Mouse (Mus musculus): ENCODE results near the gene Acp1. TPM values are rescaled to one million over a fixed set of nuclear protein-coding genes. Genes with fewer than 3 reads are reported as not detected.

The Acp1 gene
- polyA plus RNA-seq, 1 experiment, result 7.0 TPM

DNA sequence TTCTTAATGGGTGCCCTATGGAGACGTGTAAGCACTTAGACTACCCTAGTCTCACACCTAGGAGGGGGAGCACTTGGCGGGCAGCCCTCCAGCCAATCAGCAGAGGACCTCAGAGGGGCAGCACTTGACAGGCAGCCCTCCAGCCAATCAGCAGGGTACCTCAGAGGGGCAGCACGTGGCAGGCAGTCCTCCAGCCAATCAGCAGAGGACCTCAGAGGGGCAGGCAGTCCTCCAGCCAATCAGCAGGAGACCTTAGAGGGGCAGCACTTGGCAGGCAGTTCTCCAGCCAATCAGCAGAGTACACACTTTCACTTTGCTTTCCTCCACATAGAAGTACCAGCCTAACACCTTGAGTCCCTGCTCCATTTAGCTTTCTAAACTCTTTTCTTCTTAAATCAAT, 11.0 kb upstream of the Acp1 start:
- TF ChIP-seq CTCF (IDR thresholded peaks at IDR 0.05; ENCODE audit: extremely low read depth, insufficient read depth, insufficient read length, insufficient replicate concordance), result no peak
- no peak for TF ChIP-seq POLR2A (IDR thresholded peaks at IDR 0.05; ENCODE audit: low read depth, low read length)
- WGBS, result 79% methylated on average over 3 of the region's 3 CpGs
- Histone ChIP-seq H3K27me3 (ENCODE audit: control insufficient read depth, insufficient read depth, low read length) (no peaks in the 10 kb centered on the region), H3K4me1 (ENCODE audit: control insufficient read depth, insufficient read depth, insufficient read length) (no peaks in the 10 kb centered on the region), H3K27ac (ENCODE audit: insufficient read depth, low read length) (no peak overlapping the region), H3K4me3 (ENCODE audit: extremely low read depth, insufficient read depth, insufficient read length) (no peak overlapping the region), H3K36me3 (ENCODE audit: control insufficient read depth, insufficient read depth, low read length) (no peaks in the 10 kb centered on the region)
- no peak for DNase-seq (ENCODE audit: low read depth in 1 of 2, low spot score in 2 of 2)

DNA sequence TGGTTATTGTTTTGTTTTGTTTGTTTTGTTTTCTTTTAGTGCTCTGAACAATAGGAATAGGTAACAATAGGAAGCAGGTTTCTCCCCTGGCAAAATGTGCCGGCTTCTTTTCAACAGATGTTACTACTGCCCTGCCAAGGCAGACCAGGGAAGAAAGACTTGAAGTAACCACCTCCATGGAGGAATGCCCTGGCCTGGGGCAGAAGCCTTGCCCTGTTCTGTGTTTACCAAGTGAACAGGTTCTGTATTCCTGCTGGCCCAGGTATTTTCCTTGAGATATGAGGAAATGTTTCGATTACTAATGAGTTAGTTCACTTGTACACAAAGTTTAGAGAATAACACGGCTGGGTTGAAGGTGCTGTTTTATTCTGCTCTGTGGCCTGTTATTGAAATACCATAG, 1.5 kb upstream of the Acp1 start:
- DNase-seq (ENCODE audit: low read depth in 1 of 2, low spot score in 2 of 2), result no peak
- 85% methylated on average over 3 of the region's 3 CpGs for WGBS
- TF ChIP-seq CTCF (IDR thresholded peaks at IDR 0.05; ENCODE audit: extremely low read depth, insufficient read depth, insufficient read length, insufficient replicate concordance), result no peak
- no peak for TF ChIP-seq POLR2A (IDR thresholded peaks at IDR 0.05; ENCODE audit: low read depth, low read length)
- no peak overlapping the region for H3K4me3 ChIP-seq (ENCODE audit: extremely low read depth, insufficient read depth, insufficient read length)
- no peaks in the 10 kb centered on the region for H3K36me3 ChIP-seq (ENCODE audit: control insufficient read depth, insufficient read depth, low read length)
- no peak overlapping the region for H3K27ac ChIP-seq (ENCODE audit: insufficient read depth, low read length)
- H3K4me1 ChIP-seq (ENCODE audit: control insufficient read depth, insufficient read depth, insufficient read length), result peaks cover 7% of the 10 kb centered on the region; the same call in 1 of the 2 replicates
- H3K27me3 ChIP-seq (ENCODE audit: control insufficient read depth, insufficient read depth, low read length), result no peaks in the 10 kb centered on the region

DNA sequence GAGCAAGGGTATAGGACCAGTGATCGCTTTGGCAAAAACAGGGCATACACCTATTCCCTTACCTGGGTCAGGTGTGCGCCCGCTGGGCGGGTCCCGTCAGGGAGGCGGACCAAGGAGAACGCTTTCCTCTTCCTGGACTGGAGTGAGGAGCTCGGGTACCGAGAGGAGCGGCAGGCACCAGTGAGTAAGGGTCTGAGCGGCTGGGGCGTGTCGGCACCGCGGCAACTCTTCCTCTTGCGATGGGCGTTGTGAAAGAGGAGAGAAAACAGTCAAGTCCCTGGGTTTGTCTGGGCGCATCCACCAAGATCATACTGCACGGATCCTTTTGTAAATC, 626 bp upstream of the Acp1 start:
- H3K4me1 ChIP-seq (ENCODE audit: control insufficient read depth, insufficient read depth, insufficient read length), result peaks cover 7% of the 10 kb centered on the region; the same call in 1 of the 2 replicates
- WGBS, result under 1% methylated on average over 19 of the region's 19 CpGs
- peak overlapping the region; percentile 88 for H3K4me3 ChIP-seq (ENCODE audit: extremely low read depth, insufficient read depth, insufficient read length)
- DNase-seq (ENCODE audit: low read depth in 1 of 2, low spot score in 2 of 2), result peak in 1 of 2 experiments; percentile 29
- H3K27me3 ChIP-seq (ENCODE audit: control insufficient read depth, insufficient read depth, low read length), result no peaks in the 10 kb centered on the region
- H3K27ac ChIP-seq (ENCODE audit: insufficient read depth, low read length), result no peak overlapping the region
- TF ChIP-seq CTCF (IDR thresholded peaks at IDR 0.05; ENCODE audit: extremely low read depth, insufficient read depth, insufficient read length, insufficient replicate concordance) (no peak), POLR2A (IDR thresholded peaks at IDR 0.05; ENCODE audit: low read depth, low read length) (no peak)
- H3K36me3 ChIP-seq (ENCODE audit: control insufficient read depth, insufficient read depth, low read length), result no peaks in the 10 kb centered on the region

DNA sequence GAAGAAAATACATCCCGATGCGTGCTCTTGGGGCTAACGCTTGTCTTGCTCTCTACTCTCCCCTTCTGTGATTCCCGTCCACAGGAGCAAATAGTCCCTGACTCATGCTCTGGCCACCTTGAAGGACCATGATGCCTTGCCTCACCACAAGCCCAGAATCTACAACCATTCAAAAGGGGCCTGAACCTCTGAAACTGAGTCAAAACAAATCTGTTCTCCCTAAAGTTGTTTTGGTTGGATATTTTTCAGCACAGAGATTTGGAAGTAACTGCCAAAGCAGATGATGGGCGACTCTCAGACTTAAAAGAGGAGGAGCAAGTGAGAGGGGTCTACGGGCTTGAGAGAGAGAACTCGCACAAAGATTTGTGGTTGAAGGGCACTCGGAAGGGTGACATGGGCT, 529 bp downstream of the Acp1 start:
- Histone ChIP-seq H3K4me1 (ENCODE audit: control insufficient read depth, insufficient read depth, insufficient read length) (peaks cover 7% of the 10 kb centered on the region; the same call in 1 of the 2 replicates), H3K4me3 (ENCODE audit: extremely low read depth, insufficient read depth, insufficient read length) (peak overlapping the region; percentile 88), H3K27me3 (ENCODE audit: control insufficient read depth, insufficient read depth, low read length) (no peaks in the 10 kb centered on the region), H3K27ac (ENCODE audit: insufficient read depth, low read length) (0 out of 2 replicates have a peak overlapping the region, but pooled peaks have one; percentile 44), H3K36me3 (ENCODE audit: control insufficient read depth, insufficient read depth, low read length) (no peaks in the 10 kb centered on the region)
- 10% methylated on average over 8 of the region's 8 CpGs for WGBS
- no peak for DNase-seq (ENCODE audit: low read depth in 1 of 2, low spot score in 2 of 2)
- TF ChIP-seq POLR2A (IDR thresholded peaks at IDR 0.05; ENCODE audit: low read depth, low read length) (no peak), CTCF (IDR thresholded peaks at IDR 0.05; ENCODE audit: extremely low read depth, insufficient read depth, insufficient read length, insufficient replicate concordance) (no peak)

DNA sequence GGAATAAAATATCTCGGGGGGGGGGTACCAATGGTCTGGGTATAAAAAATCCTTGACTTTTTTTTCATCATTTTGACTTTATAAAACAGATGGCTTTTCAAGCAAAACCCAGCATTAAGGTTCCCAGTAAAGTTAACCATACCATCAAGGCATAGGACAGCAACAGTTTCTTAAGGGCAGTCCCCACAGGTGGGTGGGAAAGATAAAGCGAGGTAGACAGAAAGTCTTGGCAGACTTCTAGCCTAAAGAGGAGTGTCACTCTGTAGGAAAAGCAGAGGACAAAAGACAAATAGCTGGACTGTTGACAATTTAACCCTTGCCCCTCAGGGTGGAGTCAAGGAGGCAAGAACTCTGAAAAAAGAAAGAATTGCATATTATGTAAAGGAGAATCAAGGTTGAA, 1.5 kb downstream of the Acp1 start:
- 78% methylated on average over 2 of the region's 2 CpGs for WGBS
- DNase-seq (ENCODE audit: low read depth in 1 of 2, low spot score in 2 of 2), result no peak
- H3K27ac ChIP-seq (ENCODE audit: insufficient read depth, low read length), result no peak overlapping the region

DNA sequence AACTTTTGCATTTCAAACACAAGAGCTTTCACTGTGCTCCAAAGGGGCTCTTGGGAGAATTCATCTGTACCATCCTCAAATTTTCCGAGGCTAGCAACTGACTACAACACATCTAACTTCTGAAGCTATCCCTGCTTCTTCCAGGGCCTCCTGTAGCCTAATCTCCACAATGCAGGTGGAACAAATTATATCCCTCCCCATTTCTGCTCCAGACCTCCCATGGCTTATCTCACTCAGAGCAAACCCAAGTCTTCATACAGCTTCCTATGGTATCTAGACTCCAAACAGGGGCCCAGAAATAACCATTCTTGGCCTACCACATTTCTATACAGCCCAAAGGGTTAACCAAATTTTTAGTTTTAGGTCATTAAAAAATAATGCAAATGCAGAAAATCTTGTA, 2.7 kb downstream of the Acp1 start:
- no peak overlapping the region for H3K27ac ChIP-seq (ENCODE audit: insufficient read depth, low read length)
- WGBS, result 88% methylated on average over 1 of the region's 1 CpGs

More for the DNA sequence above, 1.5 kb downstream of the Acp1 start:
- no peak overlapping the region for H3K4me3 ChIP-seq (ENCODE audit: extremely low read depth, insufficient read depth, insufficient read length)
- H3K4me1 ChIP-seq (ENCODE audit: control insufficient read depth, insufficient read depth, insufficient read length), result peaks cover 7% of the 10 kb centered on the region; the same call in 1 of the 2 replicates
- TF ChIP-seq CTCF (IDR thresholded peaks at IDR 0.05; ENCODE audit: extremely low read depth, insufficient read depth, insufficient read length, insufficient replicate concordance), result no peak
- H3K27me3 ChIP-seq (ENCODE audit: control insufficient read depth, insufficient read depth, low read length), result no peaks in the 10 kb centered on the region
- no peaks in the 10 kb centered on the region; the same call in 1 of the 2 replicates for H3K36me3 ChIP-seq (ENCODE audit: control insufficient read depth, insufficient read depth, low read length)

DNA sequence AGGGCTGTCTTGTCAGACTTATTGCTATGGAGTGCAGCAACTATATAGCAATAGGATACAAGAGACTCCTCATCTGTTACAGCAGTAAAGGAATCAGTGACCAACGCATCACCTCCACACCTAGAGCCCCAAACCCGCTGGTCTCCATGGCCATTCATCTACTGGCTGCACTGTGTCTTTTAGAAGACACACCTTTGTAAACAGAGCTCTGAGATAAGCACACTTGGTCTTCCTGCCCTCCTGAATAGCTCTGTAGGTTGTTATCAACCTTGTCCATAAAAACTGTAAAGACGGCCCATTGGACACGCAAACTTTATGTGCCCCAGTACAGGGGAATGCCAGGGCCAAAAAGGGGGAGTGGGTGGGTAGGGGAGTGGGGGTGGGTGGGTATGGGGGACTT, 14.3 kb downstream of the Acp1 start:
- Histone ChIP-seq H3K4me3 (ENCODE audit: extremely low read depth, insufficient read depth, insufficient read length) (no peak overlapping the region), H3K4me1 (ENCODE audit: control insufficient read depth, insufficient read depth, insufficient read length) (no peaks in the 10 kb centered on the region), H3K27me3 (ENCODE audit: control insufficient read depth, insufficient read depth, low read length) (no peaks in the 10 kb centered on the region), H3K36me3 (ENCODE audit: control insufficient read depth, insufficient read depth, low read length) (peaks cover 9% of the 10 kb centered on the region; the same call in 1 of the 2 replicates), H3K27ac (ENCODE audit: insufficient read depth, low read length) (no peak overlapping the region)
- TF ChIP-seq CTCF (IDR thresholded peaks at IDR 0.05; ENCODE audit: extremely low read depth, insufficient read depth, insufficient read length, insufficient replicate concordance), result no peak
- no peak for TF ChIP-seq POLR2A (IDR thresholded peaks at IDR 0.05; ENCODE audit: low read depth, low read length)
- 88% methylated on average over 4 of the region's 4 CpGs for WGBS
- DNase-seq (ENCODE audit: low read depth in 1 of 2, low spot score in 2 of 2), result no peak

More for the DNA sequence above, 2.7 kb downstream of the Acp1 start:
- Histone ChIP-seq H3K4me3 (ENCODE audit: extremely low read depth, insufficient read depth, insufficient read length) (no peak overlapping the region), H3K27me3 (ENCODE audit: control insufficient read depth, insufficient read depth, low read length) (no peaks in the 10 kb centered on the region), H3K4me1 (ENCODE audit: control insufficient read depth, insufficient read depth, insufficient read length) (peaks cover 7% of the 10 kb centered on the region; the same call in 1 of the 2 replicates), H3K36me3 (ENCODE audit: control insufficient read depth, insufficient read depth, low read length) (peaks cover 5% of the 10 kb centered on the region; the same call in 1 of the 2 replicates)
- no peak for DNase-seq (ENCODE audit: low read depth in 1 of 2, low spot score in 2 of 2)
- TF ChIP-seq POLR2A (IDR thresholded peaks at IDR 0.05; ENCODE audit: low read depth, low read length) (no peak), CTCF (IDR thresholded peaks at IDR 0.05; ENCODE audit: extremely low read depth, insufficient read depth, insufficient read length, insufficient replicate concordance) (no peak)
